Mouse (Mus musculus) effector memory CD4-positive, alpha-beta T cell, adult 5 months (primary cell): ENCODE results near the gene Gaa. TPM values are rescaled to one million over a fixed set of nuclear protein-coding genes. Genes with fewer than 3 reads are reported as not detected.

ENCODE experiments used
- polyA plus RNA-seq: library from polyadenylated mRNA; unstranded; fragments of 100-300 nt; shearing (Covaris generic); gene quantifications from one replicate; pipeline ENCODE4 v1.2.1, GENCODE M21; 2017

Gene Gaa
- polyA plus RNA-seq: 38.9 TPM

DNA sequence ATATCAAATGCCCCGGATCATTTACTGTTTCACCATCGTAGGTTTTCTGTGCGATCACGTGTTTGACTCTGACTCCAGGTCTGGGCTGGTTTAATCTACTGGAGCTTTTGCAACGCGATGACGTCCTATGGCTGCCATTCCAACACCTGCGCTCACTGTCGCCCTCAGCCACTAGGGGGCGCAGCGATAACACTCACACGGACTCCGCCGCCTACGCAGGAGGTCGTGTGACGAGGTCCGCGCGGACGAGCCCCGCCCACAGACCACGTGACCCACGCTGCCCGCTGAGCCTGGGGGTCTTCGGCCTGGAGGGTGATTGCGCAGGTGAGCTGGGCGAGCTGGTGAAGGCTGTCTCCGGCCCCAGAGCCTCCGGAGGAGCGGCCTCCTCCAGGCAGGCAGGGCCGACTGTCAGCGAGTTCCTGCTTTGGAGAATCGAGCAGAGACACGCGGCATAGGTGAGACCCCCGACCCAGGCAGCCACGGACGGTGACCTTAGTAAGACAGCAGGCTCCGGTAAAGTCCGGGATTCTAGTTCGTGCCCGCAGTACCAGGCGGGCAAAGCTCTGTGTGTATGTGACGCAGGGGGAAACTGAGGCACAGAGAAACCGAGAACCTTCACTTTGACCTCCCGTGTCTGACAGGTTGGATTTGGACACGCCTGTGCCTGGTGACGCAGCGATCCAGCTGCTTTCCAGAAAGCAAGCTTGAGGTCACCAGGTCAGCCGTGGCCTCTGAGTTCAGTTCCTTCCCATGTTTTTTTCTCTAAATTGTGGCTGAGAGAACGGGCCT, at the start of gene Gaa:
TSS of gene Gaa (plus strand) at position 120 of the 789 bp plus-strand sequence.

DNA sequence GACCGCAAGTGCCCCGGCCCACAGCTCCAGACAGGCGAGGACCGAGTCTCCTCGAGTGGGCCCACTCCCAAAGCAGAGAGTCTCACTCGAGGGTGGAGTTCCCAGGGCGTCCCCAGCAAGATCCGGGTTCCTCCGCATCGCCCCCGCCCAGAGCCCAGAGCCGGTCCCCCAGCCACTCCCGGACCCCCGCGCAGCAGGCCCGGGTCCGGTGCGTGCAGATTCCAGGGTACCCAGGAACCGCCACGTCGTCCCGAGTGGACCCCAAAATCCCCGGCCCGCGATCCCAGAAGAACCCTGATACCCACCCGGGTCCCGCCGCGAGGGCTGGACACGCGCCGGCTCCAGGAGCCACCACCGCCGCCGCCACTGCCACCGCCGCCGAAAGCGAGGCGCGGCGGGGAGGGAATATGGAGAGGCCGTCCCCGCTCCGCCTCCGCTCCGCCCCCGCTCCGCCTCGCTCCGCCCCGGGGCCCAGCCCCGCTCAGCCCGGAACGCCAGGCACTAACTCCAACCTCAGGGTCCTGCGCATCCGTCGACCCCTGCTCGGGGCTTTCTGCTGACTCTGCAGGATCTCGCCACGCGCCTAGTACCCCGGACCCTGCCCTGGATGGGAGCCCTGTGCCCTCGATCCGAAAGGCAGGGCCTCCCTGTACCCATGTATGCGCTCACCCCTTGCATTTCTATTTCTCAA, 39.5 kb upstream of the Gaa start, which contains the start of the genes Tbc1d16 and Ccdc40:
TSS of gene Tbc1d16 (minus strand) at position 409 of the 691 bp plus-strand sequence.
TSS of gene Ccdc40 (plus strand) at position 482 of the 691 bp plus-strand sequence.

DNA sequence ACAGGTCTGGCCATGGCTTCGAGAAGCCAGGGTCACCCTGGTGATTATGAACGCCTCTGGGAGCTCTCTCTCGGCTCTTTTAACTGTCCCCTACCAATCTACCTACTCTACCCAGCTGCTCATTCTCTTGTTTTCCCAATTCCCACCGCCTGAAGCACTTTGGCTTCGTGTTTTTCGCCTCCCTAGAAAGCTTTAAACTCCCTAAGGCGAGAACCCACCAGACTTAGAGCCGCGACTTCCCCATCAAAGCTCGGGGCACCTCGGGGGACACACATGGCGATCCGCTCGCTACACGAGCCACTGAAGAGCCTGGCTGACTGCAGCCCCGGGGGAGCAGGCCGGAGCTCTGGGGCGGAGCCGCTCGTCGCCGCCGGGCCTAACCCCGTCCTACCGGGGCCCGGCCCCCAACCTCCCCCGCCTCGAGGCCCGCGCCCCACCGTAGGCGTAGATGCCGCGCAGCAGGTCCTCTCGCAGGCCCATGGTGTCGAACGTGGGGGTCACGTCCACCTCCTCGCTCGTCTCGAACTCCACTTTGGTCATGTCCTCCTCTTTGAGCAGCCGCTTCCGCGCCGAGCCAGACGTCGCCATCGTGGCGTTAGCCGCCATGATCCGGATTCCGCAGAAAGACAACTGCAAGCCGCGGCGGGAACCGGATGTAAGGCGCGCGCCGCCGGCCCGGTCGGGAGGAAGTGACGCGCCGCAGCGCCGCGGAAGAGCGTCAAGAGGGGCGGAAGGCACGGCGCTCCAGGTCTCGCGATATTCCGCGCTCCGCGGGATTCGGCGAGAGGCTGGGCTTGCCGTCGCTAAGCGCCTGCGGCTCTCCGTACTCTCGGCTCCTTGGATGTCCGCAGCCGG, 31.9 kb downstream of the Gaa start, which contains the start of gene Eif4a3:
TSS of gene Eif4a3 (minus strand) at position 699 of the 855 bp plus-strand sequence.

DNA sequence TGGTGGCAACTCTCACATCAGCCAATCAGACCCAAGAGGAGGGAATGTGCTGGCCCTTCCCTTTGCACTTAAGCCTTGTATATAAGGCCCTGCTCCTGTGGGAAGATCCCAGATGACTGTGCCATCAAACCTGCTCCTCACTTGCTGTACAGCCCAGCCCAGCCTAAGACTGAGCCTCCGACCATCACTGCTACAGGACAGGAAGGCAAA, 39.9 kb downstream of the Gaa start, which contains the start of gene Card14:
TSS of gene Card14 (plus strand) at position 111 of the 210 bp plus-strand sequence.

Other genes starting within 250 kb of the Gaa start
- 1.7 TPM for gene Cbx2, start 244.9 kb upstream of the Gaa start, polyA plus RNA-seq
- gene Cbx8, start 226.9 kb upstream of the Gaa start, polyA plus RNA-seq: 4.2 TPM
- 95.9 TPM for gene Cbx4, start 181.7 kb upstream of the Gaa start, polyA plus RNA-seq
- gene Tbc1d16, start 39.4 kb upstream of the Gaa start, polyA plus RNA-seq: 0.15 TPM
- gene Ccdc40, start 39.3 kb upstream of the Gaa start, polyA plus RNA-seq: 1.9 TPM
- 293 TPM for gene Eif4a3, start 32.2 kb downstream of the Gaa start, polyA plus RNA-seq
- gene Card14, start 39.9 kb downstream of the Gaa start, polyA plus RNA-seq: not detected
- 10.8 TPM for gene Sgsh, start 87.6 kb downstream of the Gaa start, polyA plus RNA-seq
- gene Slc26a11, start 87.7 kb downstream of the Gaa start, polyA plus RNA-seq: 57.1 TPM
- gene Rnf213, start 125.2 kb downstream of the Gaa start, polyA plus RNA-seq: 16.0 TPM
- 12.9 TPM for gene Endov, start 223.5 kb downstream of the Gaa start, polyA plus RNA-seq